Mouse (Mus musculus): ENCODE measurements at regions not wholly inside any gene's neighbourhood (a gene's known extent, or its start where the extent isn't known, plus 50 kb on each side); places are given as distances from the start of the nearest gene placed in this dataset.
A peak's percentile ranks its signal among the peaks of the same experiment; 100 is the strongest.
"Not testable (repeated sequence)": the region's sequence is repeated elsewhere in the genome, so short reads cannot be mapped to it uniquely, and the experiment has no call there.

GRCm38 (mm10) chr4:10397249-10397648 is 477.0 kb upstream of the 2610301B20Rik start:
- H3K36me3 ChIP-seq = no peaks in the 10 kb centered on the region
- ATAC-seq = no peak
- no peak overlapping the region for H3K27ac ChIP-seq
- H3K9me3 ChIP-seq = no peaks in the 10 kb centered on the region
- H3K4me1 ChIP-seq (replicated peaks) = no peaks in the 10 kb centered on the region
- H3K4me3 ChIP-seq (replicated peaks) = no peak overlapping the region
- H3K27me3 ChIP-seq = no peaks in the 10 kb centered on the region
- no peak overlapping the region for H3K4me2 ChIP-seq (replicated peaks)
- no peak overlapping the region for H3K9ac ChIP-seq (replicated peaks)

GRCm38 (mm10) chr4:10398075-10398474 is 476.2 kb upstream of the 2610301B20Rik start:
- 89% methylated on average over 2 of the region's 2 CpGs for WGBS
- no peak overlapping the region for H3K27ac ChIP-seq
- H3K27me3 ChIP-seq = no peaks in the 10 kb centered on the region
- H3K4me2 ChIP-seq (replicated peaks) = no peak overlapping the region
- H3K4me3 ChIP-seq (replicated peaks) = no peak overlapping the region
- H3K9me3 ChIP-seq = no peaks in the 10 kb centered on the region
- H3K9ac ChIP-seq (replicated peaks) = no peak overlapping the region
- no peaks in the 10 kb centered on the region for H3K36me3 ChIP-seq
- ATAC-seq = no peak
- H3K4me1 ChIP-seq (replicated peaks) = no peaks in the 10 kb centered on the region

GRCm38 (mm10) chr4:10399649-10400048 is 474.6 kb upstream of the 2610301B20Rik start:
- Histone ChIP-seq H3K27ac (no peak overlapping the region), H3K9ac (replicated peaks) (no peak overlapping the region), H3K9me3 (no peaks in the 10 kb centered on the region), H3K4me1 (replicated peaks) (no peaks in the 10 kb centered on the region), H3K4me2 (replicated peaks) (no peak overlapping the region), H3K4me3 (replicated peaks) (no peak overlapping the region), H3K36me3 (no peaks in the 10 kb centered on the region), H3K27me3 (no peaks in the 10 kb centered on the region)
- ATAC-seq = no peak
- 43% methylated on average over 1 of the region's 1 CpGs for WGBS

- Histone ChIP-seq H3K27ac (no peak overlapping the region), H3K4me2 (replicated peaks) (no peak overlapping the region), H3K4me1 (replicated peaks) (no peaks in the 10 kb centered on the region), H3K36me3 (no peaks in the 10 kb centered on the region), H3K9ac (replicated peaks) (no peak overlapping the region), H3K4me3 (replicated peaks) (no peak overlapping the region), H3K9me3 (no peaks in the 10 kb centered on the region), H3K27me3 (no peaks in the 10 kb centered on the region)
- no peak for ATAC-seq
These were observed 471.4 kb upstream of the 2610301B20Rik start for GRCm38 (mm10) chr4:10402928-10403327.

GRCm38 (mm10) chr4:10404438-10404837 is 469.9 kb upstream of the 2610301B20Rik start:
- Histone ChIP-seq H3K9me3 (no peaks in the 10 kb centered on the region), H3K4me2 (replicated peaks) (no peak overlapping the region), H3K27me3 (no peaks in the 10 kb centered on the region), H3K36me3 (no peaks in the 10 kb centered on the region), H3K4me3 (replicated peaks) (no peak overlapping the region), H3K9ac (replicated peaks) (no peak overlapping the region), H3K27ac (no peak overlapping the region), H3K4me1 (replicated peaks) (no peaks in the 10 kb centered on the region)
- 60% methylated on average over 5 of the region's 5 CpGs for whole genome bisulfite sequencing
- ATAC-seq = no peak

- Histone ChIP-seq H3K27ac (no peak overlapping the region), H3K4me3 (replicated peaks) (no peak overlapping the region), H3K36me3 (no peaks in the 10 kb centered on the region), H3K9me3 (no peaks in the 10 kb centered on the region), H3K27me3 (no peaks in the 10 kb centered on the region), H3K9ac (replicated peaks) (no peak overlapping the region), H3K4me1 (replicated peaks) (no peaks in the 10 kb centered on the region), H3K4me2 (replicated peaks) (no peak overlapping the region)
- ATAC-seq = no peak
- WGBS = 68% methylated on average over 2 of the region's 2 CpGs
These were observed 469.2 kb upstream of the 2610301B20Rik start for GRCm38 (mm10) chr4:10405102-10405501.

GRCm38 (mm10) chr4:10414274-10414673 is 460.0 kb upstream of the 2610301B20Rik start:
- H3K4me3 ChIP-seq (replicated peaks) = no peak overlapping the region
- no peaks in the 10 kb centered on the region for H3K36me3 ChIP-seq
- H3K4me1 ChIP-seq (replicated peaks) = no peaks in the 10 kb centered on the region
- H3K9ac ChIP-seq (replicated peaks) = no peak overlapping the region
- no peak overlapping the region for H3K4me2 ChIP-seq (replicated peaks)
- no peaks in the 10 kb centered on the region for H3K9me3 ChIP-seq
- ATAC-seq = no peak
- H3K27me3 ChIP-seq = no peaks in the 10 kb centered on the region
- no peak overlapping the region for H3K27ac ChIP-seq

- no peak overlapping the region for H3K9ac ChIP-seq (replicated peaks)
- H3K4me2 ChIP-seq (replicated peaks) = no peak overlapping the region
- no peaks in the 10 kb centered on the region for H3K9me3 ChIP-seq
- H3K4me3 ChIP-seq (replicated peaks) = no peak overlapping the region
- no peaks in the 10 kb centered on the region for H3K36me3 ChIP-seq
- no peaks in the 10 kb centered on the region for H3K27me3 ChIP-seq
- 60% methylated on average over 1 of the region's 1 CpGs for WGBS
- no peak for ATAC-seq
- no peak overlapping the region for H3K27ac ChIP-seq
- no peaks in the 10 kb centered on the region for H3K4me1 ChIP-seq (replicated peaks)
These were observed 452.9 kb upstream of the 2610301B20Rik start for GRCm38 (mm10) chr4:10421354-10421753.

GRCm38 (mm10) chr4:10434438-10434837 is 439.9 kb upstream of the 2610301B20Rik start:
- Histone ChIP-seq H3K9me3 (no peaks in the 10 kb centered on the region), H3K4me1 (replicated peaks) (no peaks in the 10 kb centered on the region), H3K4me3 (replicated peaks) (no peak overlapping the region), H3K36me3 (no peaks in the 10 kb centered on the region), H3K4me2 (replicated peaks) (no peak overlapping the region), H3K27ac (no peak overlapping the region), H3K27me3 (no peaks in the 10 kb centered on the region), H3K9ac (replicated peaks) (no peak overlapping the region)
- ATAC-seq = no peak
- 94% methylated on average over 4 of the region's 4 CpGs for WGBS

- not testable (repeated sequence) for H3K4me3 ChIP-seq (replicated peaks); H3K36me3 ChIP-seq; ATAC-seq; H3K4me2 ChIP-seq (replicated peaks); H3K9me3 ChIP-seq; H3K27me3 ChIP-seq; H3K27ac ChIP-seq; H3K9ac ChIP-seq (replicated peaks); H3K4me1 ChIP-seq (replicated peaks)
These were observed 434.4 kb upstream of the 2610301B20Rik start for GRCm38 (mm10) chr4:10439921-10440320.

GRCm38 (mm10) chr4:10459603-10460002 is 414.7 kb upstream of the 2610301B20Rik start:
- WGBS = 23% methylated on average over 1 of the region's 1 CpGs
- no peak for ATAC-seq
- no peak overlapping the region for H3K4me2 ChIP-seq (replicated peaks)

GRCm38 (mm10) chr4:10480936-10481335 is 393.4 kb upstream of the 2610301B20Rik start:
- H3K4me2 ChIP-seq (replicated peaks) = no peak overlapping the region

More at GRCm38 (mm10) chr4:10459603-10460002, 414.7 kb upstream of the 2610301B20Rik start:
- no peak overlapping the region for H3K4me3 ChIP-seq (replicated peaks)
- H3K9ac ChIP-seq (replicated peaks) = no peak overlapping the region
- H3K36me3 ChIP-seq = no peaks in the 10 kb centered on the region
- H3K9me3 ChIP-seq = no peaks in the 10 kb centered on the region
- no peaks in the 10 kb centered on the region for H3K27me3 ChIP-seq
- no peak overlapping the region for H3K27ac ChIP-seq
- no peaks in the 10 kb centered on the region for H3K4me1 ChIP-seq (replicated peaks)

GRCm38 (mm10) chr4:10508163-10508821 is 366.0 kb upstream of the 2610301B20Rik start:
- Histone ChIP-seq H3K27me3 (no peaks in the 10 kb centered on the region), H3K27ac (no peak overlapping the region), H3K4me2 (replicated peaks) (no peak overlapping the region), H3K4me3 (replicated peaks) (no peak overlapping the region), H3K4me1 (replicated peaks) (no peaks in the 10 kb centered on the region), H3K9ac (replicated peaks) (no peak overlapping the region), H3K9me3 (no peaks in the 10 kb centered on the region), H3K36me3 (no peaks in the 10 kb centered on the region)
- ATAC-seq = 0 out of 2 replicates have a peak, but pooled peaks have one; percentile 40
- WGBS = 57% methylated on average over 6 of the region's 6 CpGs

More at GRCm38 (mm10) chr4:10480936-10481335, 393.4 kb upstream of the 2610301B20Rik start:
- Histone ChIP-seq H3K4me3 (replicated peaks) (no peak overlapping the region), H3K36me3 (no peaks in the 10 kb centered on the region), H3K9me3 (no peaks in the 10 kb centered on the region), H3K27ac (no peak overlapping the region), H3K27me3 (no peaks in the 10 kb centered on the region), H3K4me1 (replicated peaks) (no peaks in the 10 kb centered on the region), H3K9ac (replicated peaks) (no peak overlapping the region)
- 76% methylated on average over 1 of the region's 1 CpGs for WGBS
- ATAC-seq = no peak
